Mouse (Mus musculus): ENCODE results near the gene Dmgdh.

Gene Dmgdh

DNA sequence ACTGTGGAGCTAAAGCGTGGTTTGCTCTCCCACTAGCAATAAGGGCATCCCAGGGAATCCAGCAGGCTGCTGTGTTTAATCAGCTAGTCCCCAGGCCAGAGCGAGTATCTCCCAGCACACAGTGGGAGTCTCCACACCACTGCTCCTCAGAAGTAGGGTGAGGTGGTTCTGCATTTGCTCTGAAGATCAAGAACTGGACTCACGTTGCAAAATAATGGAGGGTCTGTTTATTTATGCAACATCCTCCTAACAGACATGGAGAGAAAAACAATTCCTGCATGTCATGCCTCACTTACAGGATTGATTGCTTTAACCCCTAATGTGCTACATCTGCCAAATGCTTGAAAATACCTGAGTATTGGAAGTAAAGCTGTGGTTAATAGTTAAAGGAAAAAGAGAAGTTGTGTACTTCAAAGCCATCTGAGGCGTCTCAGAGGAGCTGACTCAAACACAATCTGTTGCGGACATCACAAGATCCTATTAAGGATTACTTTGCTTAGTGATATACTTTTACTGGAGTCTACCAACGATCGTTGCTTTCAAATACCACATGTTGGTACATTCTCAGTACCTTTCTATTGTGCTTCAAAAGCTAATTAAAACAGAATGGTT, 99.6 kb downstream of the Dmgdh start:
- no peak for DNase-seq

DNA sequence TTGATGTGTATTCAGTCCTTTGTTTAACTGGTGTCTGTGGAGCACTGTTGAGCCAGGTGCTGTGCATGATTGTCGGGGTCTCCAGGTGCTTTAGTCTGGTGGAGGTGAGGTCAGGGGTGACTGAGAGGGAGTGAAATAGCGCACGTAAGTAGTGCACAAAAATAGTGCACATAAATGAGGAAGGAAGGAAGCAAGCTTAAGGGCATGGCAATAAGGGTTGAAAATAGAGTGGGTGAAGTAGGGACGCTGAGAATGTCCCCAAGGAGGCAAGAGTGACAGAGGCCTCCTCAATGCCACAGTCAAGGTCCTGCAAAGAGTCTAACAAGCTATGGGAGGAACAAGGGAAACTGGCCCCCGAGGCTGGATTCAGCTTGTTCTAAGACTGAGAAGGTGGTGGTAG, 108.6 kb downstream of the Dmgdh start:
- no peak for DNase-seq

DNA sequence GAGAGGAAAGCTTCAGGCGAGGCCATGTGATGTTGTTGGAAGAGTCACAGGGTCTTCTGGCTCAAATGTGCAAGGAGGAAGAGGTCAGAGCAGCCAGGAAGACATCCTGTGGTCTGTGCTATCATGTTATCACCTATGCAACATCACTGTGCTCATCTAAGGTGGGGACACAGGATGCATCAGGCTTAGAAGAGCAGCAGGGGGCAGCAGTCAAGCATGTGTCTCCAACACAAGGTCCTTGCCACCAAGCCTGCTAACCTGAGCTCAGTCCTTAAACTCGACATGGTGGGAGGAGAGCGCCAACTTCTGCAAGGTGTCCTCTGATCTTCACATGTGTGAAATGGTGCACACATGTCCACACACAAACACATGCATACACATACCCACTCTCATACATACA, 111.1 kb downstream of the Dmgdh start:
- DNase-seq: no peak

DNA sequence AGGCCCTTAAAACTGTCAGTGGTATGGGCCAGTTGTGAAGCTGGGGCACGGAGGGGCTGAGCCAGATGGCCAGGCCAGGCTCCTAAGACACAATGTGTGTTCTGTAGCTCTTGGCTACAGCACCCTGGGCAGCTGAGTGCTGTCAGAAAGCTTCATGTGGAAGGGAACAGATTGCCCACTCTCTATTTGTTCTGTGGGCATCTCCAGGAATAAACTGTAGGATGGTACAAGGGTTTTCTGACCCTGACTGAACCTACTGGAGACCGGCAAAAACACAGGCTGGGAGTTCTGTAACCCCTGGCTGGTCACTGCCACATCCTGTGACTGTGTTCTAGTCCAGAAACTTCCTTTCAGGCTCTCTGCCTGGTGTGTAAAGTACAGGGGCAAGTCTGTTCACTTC, 111.8 kb downstream of the Dmgdh start:
- DNase-seq: no peak

DNA sequence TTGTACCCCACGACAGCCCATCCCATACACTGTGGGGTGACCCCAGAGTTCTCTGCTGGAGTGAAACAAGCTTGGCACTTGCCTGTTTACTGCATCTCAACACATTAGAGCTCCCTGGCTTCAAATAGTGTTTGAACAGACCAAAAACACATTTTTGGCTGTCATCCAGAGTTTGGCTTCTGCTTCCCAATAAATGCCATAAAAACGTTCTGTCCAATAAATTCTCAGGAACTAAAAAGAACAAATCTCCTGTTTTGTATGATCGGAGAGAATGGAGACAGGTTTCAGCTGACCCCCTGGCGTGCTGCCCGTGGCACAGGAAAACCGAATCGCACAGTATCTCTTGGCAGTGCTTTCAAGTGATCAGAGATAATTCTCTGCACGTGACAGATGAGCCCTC, 113.4 kb downstream of the Dmgdh start:
- no peak for DNase-seq

DNA sequence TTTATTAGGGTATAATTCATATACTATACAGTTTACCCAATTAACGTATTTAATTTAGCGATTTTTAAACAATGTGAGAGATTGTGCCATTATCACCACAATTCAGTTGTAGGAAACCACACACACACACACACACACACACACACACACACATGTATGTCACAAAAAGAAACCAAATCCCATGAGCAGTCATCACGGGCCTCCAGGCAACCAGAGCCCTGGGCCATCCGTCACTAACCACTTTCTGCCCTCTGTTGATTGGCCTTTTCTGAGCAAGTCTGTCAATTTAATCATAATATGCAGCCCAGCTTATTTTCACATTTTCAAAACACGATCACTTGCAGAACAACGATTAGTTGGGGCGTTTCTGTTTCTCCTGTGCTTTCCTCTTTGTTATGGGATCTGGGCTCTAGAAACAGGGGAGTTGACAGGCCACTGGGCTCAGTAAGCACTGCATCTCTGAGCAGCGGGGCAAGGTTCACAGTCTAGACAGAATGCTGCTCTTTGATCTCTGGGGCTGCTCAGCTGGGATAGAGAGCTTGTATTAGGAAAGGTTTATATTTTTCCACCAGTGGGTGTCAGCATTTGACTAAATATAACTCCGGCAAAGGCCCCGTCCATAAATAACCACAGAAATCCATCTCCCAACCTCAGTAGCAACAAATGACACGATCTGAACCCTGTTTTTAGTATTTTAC, 118.9 kb downstream of the Dmgdh start:
- DNase-seq: peak; percentile 81

DNA sequence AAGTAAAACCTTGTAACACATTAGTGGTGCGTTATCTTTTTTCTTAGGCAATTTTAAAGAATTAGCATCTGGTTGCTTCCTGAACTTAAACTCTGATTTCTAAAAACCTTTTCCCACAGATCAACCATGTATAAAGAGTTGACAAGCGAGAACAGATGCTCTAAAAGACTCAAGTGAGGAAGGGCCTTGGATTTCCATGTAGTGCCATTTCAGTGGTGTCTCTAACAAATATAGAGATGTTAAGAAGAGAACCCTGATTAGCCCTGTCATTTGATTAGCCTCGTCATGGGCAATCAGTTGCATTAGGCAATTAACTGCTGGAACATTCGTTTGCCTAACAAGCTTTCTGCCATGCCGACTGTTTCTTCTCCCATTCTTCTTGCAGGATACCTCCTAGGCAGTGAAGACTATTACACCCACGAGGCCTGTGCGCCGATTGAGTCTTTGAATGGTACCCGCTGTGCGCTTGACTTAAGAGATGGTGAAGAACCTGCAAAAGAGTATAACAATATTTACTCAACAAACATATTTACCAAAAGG, 119.5 kb downstream of the Dmgdh start:
- peak; percentile 50 for DNase-seq

DNA sequence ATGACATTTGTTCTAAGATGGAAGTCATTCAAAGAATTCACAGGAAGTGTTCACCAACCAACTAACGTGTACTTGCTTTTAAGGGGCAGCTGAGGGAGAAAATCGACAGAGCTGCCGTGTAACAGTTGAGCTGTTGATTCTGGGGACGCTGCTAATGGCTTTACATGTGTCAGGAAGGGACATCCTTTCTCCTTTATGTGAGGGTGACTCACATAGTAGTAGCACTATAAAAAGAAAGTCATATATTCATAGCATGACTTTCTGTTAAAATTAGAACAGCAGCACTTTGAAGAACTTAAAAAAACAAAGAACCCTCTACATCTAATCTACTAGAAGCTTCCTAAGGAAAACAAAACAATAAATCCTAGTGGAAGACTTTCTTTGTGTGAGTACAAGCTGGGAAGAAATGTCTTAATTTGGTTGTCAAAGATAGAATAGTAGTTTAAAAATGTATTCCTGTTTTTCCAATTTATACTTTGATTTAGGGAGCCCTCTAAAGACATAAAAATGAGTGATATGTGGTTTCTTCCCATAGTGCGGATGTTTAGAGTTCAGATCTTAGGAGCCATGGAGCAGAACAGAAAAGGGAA, 122.9 kb downstream of the Dmgdh start:
- no peak for DNase-seq

Measured in retina, postnatal 1 day (tissue).